Mouse (Mus musculus): ENCODE data around the gene Fgfr2. TPM values are rescaled to one million over a fixed set of nuclear protein-coding genes. Genes with fewer than 3 reads are reported as not detected.

The Fgfr2 gene
- polyA plus RNA-seq, 1 experiment from 2014 or later = 67.0 TPM

DNA sequence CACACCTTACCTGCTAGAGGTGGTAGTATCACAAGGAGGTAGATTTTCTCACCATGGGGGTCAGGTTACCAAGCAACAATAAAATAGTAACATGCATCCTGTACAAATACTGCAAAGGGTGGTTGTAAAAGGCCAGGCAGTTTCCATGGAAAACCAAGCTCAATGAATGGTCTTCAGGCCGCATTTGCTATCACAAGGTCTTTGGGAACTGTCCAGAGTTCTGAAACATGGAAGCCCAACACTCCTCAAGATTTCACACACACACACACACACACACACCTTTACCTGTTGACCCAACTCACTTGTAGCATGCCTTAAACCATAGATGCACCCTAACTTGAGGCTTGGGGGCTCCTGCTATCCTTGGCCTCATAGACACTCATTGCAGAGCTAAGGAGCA is 1878.2 kb downstream of the Fgfr2 start:
- Histone ChIP-seq H3K27me3 (replicated peaks) (no peaks in the 10 kb centered on the region), H3K27ac (no peak overlapping the region), H3K9ac (no peak overlapping the region), H3K4me2 (replicated peaks) (no peak overlapping the region), H3K36me3 (no peaks in the 10 kb centered on the region), H3K4me3 (replicated peaks) (no peak overlapping the region), H3K9me3 (no peaks in the 10 kb centered on the region), H3K4me1 (replicated peaks) (no peaks in the 10 kb centered on the region)
- ATAC-seq = no peak
- WGBS = 12% methylated on average over 1 of the region's 1 CpGs

DNA sequence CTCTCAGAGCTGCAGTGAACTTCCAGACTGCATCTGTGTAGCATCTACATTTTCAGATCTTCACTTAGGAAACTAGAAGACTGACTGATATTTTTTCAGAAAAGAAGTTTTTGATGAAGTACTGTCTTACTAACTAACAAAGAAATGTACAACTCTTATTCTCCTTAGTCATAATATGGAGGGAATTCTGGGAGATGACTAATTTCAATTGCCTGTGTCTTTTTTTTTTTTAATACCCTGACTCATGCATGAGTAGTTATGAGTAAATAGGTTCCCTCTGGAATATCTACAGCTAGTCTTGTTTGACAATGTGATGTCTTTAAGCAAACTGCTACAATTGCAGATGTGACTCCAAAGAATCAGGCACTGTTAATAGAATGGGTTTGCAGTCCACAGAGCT is 1887.1 kb downstream of the Fgfr2 start:
- Histone ChIP-seq H3K4me1 (replicated peaks) (no peaks in the 10 kb centered on the region), H3K36me3 (no peaks in the 10 kb centered on the region), H3K9ac (no peak overlapping the region), H3K9me3 (no peaks in the 10 kb centered on the region), H3K27me3 (replicated peaks) (no peaks in the 10 kb centered on the region), H3K27ac (no peak overlapping the region), H3K4me2 (replicated peaks) (no peak overlapping the region), H3K4me3 (replicated peaks) (no peak overlapping the region)
- ATAC-seq = no peak

DNA sequence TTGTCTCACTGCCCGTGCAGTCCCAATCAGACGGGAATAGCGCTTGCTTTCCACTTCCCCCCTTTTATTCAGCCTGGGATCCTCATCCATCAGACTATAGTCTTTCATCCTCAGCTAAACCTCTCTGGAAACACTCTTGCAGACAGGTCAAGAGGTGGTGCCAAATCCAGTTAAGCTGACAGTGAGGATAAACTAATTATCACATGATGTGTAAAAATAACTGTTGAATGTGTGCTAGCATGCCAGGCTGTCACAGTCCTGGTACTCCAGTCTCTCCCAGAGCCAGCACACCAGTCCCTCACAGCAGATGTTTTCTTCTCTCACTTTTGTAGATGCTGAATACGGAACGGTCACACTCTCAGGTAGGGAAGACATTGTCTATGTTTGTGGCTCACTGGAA is 1900.1 kb downstream of the Fgfr2 start:
- no peaks in the 10 kb centered on the region for H3K9me3 ChIP-seq
- H3K27me3 ChIP-seq (replicated peaks) = no peaks in the 10 kb centered on the region
- H3K9ac ChIP-seq = no peak overlapping the region
- no peak for ATAC-seq
- WGBS = 66% methylated on average over 5 of the region's 5 CpGs
- H3K36me3 ChIP-seq = no peaks in the 10 kb centered on the region
- H3K4me3 ChIP-seq (replicated peaks) = no peak overlapping the region
- no peak overlapping the region for H3K4me2 ChIP-seq (replicated peaks)
- H3K27ac ChIP-seq = no peak overlapping the region
- H3K4me1 ChIP-seq (replicated peaks) = no peaks in the 10 kb centered on the region

- H3K4me1 ChIP-seq (replicated peaks) = no peaks in the 10 kb centered on the region
- no peak overlapping the region for H3K4me2 ChIP-seq (replicated peaks)
- no peak overlapping the region for H3K9ac ChIP-seq
- 96% methylated on average over 14 of the region's 14 CpGs for WGBS
- H3K27me3 ChIP-seq (replicated peaks) = no peaks in the 10 kb centered on the region
- H3K36me3 ChIP-seq = no peaks in the 10 kb centered on the region
- H3K4me3 ChIP-seq (replicated peaks) = no peak overlapping the region
- ATAC-seq = no peak
- no peak overlapping the region for H3K27ac ChIP-seq
- H3K9me3 ChIP-seq = no peaks in the 10 kb centered on the region
These were observed 1935.2 kb downstream of the Fgfr2 start for GRCm38 (mm10) chr7:131187996-131188395.

DNA sequence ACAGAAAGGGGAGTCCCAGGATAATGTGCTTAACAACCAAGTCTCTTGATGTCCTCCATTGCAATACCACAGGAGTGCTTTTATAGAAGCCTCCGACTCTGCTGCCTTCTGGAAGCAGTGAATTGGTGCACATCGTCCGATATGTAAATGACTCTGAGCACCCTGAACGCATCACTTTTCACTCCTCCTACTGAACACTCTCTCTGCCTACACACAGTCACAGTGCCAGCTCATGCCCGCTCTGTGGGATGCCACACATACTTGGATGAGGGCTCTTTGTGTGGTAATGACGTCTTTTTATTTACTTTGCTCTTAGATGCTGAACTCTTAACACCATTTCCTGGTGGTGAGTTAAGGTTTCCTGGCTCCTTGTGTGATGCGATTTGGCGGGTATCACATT is 1936.1 kb downstream of the Fgfr2 start:
- ATAC-seq = no peak
- Histone ChIP-seq H3K9me3 (no peaks in the 10 kb centered on the region), H3K4me3 (replicated peaks) (no peak overlapping the region), H3K4me2 (replicated peaks) (no peak overlapping the region), H3K36me3 (no peaks in the 10 kb centered on the region), H3K27me3 (replicated peaks) (no peaks in the 10 kb centered on the region), H3K4me1 (replicated peaks) (no peaks in the 10 kb centered on the region), H3K27ac (no peak overlapping the region), H3K9ac (no peak overlapping the region)
- WGBS = 69% methylated on average over 8 of the region's 8 CpGs

GRCm38 (mm10) chr7:131184339-131184738 is 1938.8 kb downstream of the Fgfr2 start:
- Histone ChIP-seq H3K27me3 (replicated peaks) (no peaks in the 10 kb centered on the region), H3K4me1 (replicated peaks) (no peaks in the 10 kb centered on the region), H3K4me3 (replicated peaks) (no peak overlapping the region), H3K36me3 (no peaks in the 10 kb centered on the region), H3K4me2 (replicated peaks) (no peak overlapping the region), H3K27ac (no peak overlapping the region), H3K9me3 (no peaks in the 10 kb centered on the region), H3K9ac (no peak overlapping the region)
- no peak for ATAC-seq
- WGBS = 60% methylated on average over 8 of the region's 8 CpGs

GRCm38 (mm10) chr7:131182685-131183084 is 1940.5 kb downstream of the Fgfr2 start:
- Histone ChIP-seq H3K27me3 (replicated peaks) (no peaks in the 10 kb centered on the region), H3K4me2 (replicated peaks) (no peak overlapping the region), H3K4me1 (replicated peaks) (no peaks in the 10 kb centered on the region), H3K9me3 (no peaks in the 10 kb centered on the region), H3K36me3 (no peaks in the 10 kb centered on the region), H3K9ac (no peak overlapping the region), H3K27ac (no peak overlapping the region), H3K4me3 (replicated peaks) (no peak overlapping the region)
- WGBS = 39% methylated on average over 4 of the region's 4 CpGs
- no peak for ATAC-seq

DNA sequence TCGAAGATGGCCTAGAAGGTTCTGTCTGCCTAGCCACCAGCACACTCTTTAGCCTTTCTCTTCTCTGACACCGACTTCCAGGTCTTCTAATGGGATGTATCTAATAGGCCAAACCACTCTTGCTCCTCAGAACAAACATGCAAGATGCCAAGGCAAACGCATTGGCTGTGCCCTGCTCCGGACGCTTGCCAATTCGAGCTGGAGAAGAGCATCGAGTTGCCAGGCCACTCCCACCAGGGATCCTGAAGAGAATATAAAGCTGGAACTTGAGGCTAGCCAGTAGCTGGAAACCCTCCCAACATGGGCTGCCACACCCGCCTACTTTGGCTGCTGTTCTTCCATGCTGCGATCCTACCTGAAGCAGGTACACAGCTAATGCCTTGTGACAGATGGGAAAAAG is 1949.0 kb downstream of the Fgfr2 start, which contains the start of gene 5430419D17Rik:
Gene 5430419D17Rik, plus strand, starts transcription at position 282 of the 400 bp plus-strand sequence.
- no peaks in the 10 kb centered on the region for H3K4me1 ChIP-seq (replicated peaks)
- no peak within 1 kb of the TSS for H3K4me3 ChIP-seq (replicated peaks)
- no peaks in the 10 kb centered on the region for H3K27me3 ChIP-seq (replicated peaks)
- no peak within 1 kb of the TSS for H3K4me2 ChIP-seq (replicated peaks)
- H3K27ac ChIP-seq = no peak within 1 kb of the TSS
- H3K36me3 ChIP-seq = no peaks in the 10 kb centered on the region
- H3K9ac ChIP-seq = no peak within 1 kb of the TSS
- ATAC-seq = no peak
- H3K9me3 ChIP-seq = no peaks in the 10 kb centered on the region
- 86% methylated on average over 9 of the region's 9 CpGs for WGBS

DNA sequence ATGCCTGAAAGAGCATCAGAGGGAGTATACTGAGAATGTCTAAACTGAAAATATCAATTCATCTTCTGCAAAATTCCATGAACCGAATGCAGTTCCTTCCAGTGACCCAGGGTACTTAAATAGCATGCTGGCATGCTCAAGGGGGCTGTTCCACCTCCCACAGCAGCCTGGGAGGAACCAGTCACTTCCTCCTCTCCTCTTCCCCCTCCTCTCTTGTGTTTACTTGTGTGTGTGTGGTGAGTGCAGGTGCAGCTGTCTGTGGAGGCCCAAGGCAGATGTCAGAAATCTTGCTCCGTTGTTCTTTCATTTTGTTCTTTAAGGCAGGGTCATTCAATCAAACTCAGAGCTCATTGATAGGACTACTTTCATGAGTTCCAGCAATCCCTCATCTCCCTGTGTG is 1954.1 kb downstream of the Fgfr2 start:
- Histone ChIP-seq H3K4me3 (replicated peaks) (no peak overlapping the region), H3K4me2 (replicated peaks) (no peak overlapping the region), H3K9me3 (no peaks in the 10 kb centered on the region), H3K9ac (no peak overlapping the region), H3K27ac (no peak overlapping the region), H3K27me3 (replicated peaks) (no peaks in the 10 kb centered on the region), H3K4me1 (replicated peaks) (no peaks in the 10 kb centered on the region), H3K36me3 (no peaks in the 10 kb centered on the region)
- WGBS = 28% methylated on average over 2 of the region's 2 CpGs
- no peak for ATAC-seq

DNA sequence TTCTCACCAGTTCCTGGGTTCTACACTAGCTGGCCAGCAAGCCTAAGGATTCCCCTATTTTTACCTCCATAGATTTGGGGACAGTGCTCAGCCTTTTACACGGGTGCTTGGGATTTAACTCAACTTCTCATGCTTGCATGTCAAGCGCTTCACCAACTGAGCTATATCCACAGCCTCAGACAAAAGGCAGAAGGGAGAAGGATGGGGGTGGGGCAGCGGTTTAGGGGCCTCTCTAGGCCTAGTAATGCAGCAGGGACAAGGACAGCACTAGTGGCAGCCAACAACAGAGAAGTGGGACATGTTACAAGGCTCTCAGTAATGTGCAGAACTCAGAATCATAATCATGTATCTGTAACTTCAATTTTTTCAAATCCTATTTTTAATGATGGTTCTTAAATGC is 1955.4 kb downstream of the Fgfr2 start:
- Histone ChIP-seq H3K9ac (no peak overlapping the region), H3K27ac (no peak overlapping the region), H3K4me2 (replicated peaks) (no peak overlapping the region), H3K4me3 (replicated peaks) (no peak overlapping the region), H3K4me1 (replicated peaks) (no peaks in the 10 kb centered on the region), H3K27me3 (replicated peaks) (no peaks in the 10 kb centered on the region), H3K9me3 (no peaks in the 10 kb centered on the region), H3K36me3 (no peaks in the 10 kb centered on the region)
- no peak for ATAC-seq
- 83% methylated on average over 3 of the region's 3 CpGs for WGBS

- no peaks in the 10 kb centered on the region for H3K27me3 ChIP-seq (replicated peaks)
- no peaks in the 10 kb centered on the region for H3K9me3 ChIP-seq
- no peak overlapping the region for H3K4me2 ChIP-seq (replicated peaks)
- H3K4me1 ChIP-seq (replicated peaks) = no peaks in the 10 kb centered on the region
- H3K9ac ChIP-seq = no peak overlapping the region
- 60% methylated on average over 7 of the region's 7 CpGs for WGBS
- no peaks in the 10 kb centered on the region for H3K36me3 ChIP-seq
- no peak overlapping the region for H3K27ac ChIP-seq
- H3K4me3 ChIP-seq (replicated peaks) = no peak overlapping the region
- ATAC-seq = no peak
These were observed 1960.9 kb downstream of the Fgfr2 start for GRCm38 (mm10) chr7:131162251-131162650.

- ATAC-seq = no peak
- Histone ChIP-seq H3K27ac (no peak overlapping the region), H3K27me3 (replicated peaks) (no peaks in the 10 kb centered on the region), H3K9me3 (no peaks in the 10 kb centered on the region), H3K4me1 (replicated peaks) (no peaks in the 10 kb centered on the region), H3K36me3 (no peaks in the 10 kb centered on the region), H3K4me3 (replicated peaks) (no peak overlapping the region), H3K4me2 (replicated peaks) (no peak overlapping the region), H3K9ac (no peak overlapping the region)
- WGBS = 74% methylated on average over 5 of the region's 5 CpGs
These were observed 1970.1 kb downstream of the Fgfr2 start for GRCm38 (mm10) chr7:131153044-131153443.

GRCm38 (mm10) chr7:131150179-131150578 is 1973.0 kb downstream of the Fgfr2 start:
- H3K27me3 ChIP-seq (replicated peaks) = no peaks in the 10 kb centered on the region
- H3K4me1 ChIP-seq (replicated peaks) = no peaks in the 10 kb centered on the region
- no peaks in the 10 kb centered on the region for H3K9me3 ChIP-seq
- no peak overlapping the region for H3K27ac ChIP-seq
- no peak overlapping the region for H3K4me2 ChIP-seq (replicated peaks)
- WGBS = 75% methylated on average over 3 of the region's 3 CpGs
- H3K9ac ChIP-seq = no peak overlapping the region
- no peak overlapping the region for H3K4me3 ChIP-seq (replicated peaks)
- H3K36me3 ChIP-seq = no peaks in the 10 kb centered on the region
- ATAC-seq = no peak

DNA sequence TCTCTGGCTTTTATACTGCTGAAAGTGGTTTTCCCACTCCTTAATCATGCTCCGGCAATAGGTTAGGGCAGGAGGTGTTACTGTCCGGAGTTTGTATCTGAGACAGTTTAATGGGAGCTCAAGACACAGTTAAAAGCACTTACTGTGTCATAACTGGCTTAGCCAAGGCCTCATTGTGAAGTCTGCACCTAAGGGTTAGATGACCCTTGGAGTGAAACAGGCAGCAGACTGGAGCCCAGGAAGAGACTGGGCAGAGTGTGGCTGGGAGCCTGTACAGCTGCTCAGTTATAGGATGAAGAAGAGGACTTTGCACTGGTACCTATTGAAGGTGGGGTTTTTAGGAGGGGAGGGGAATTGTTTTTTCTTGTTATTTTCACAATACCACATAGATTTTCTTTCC is 1976.9 kb downstream of the Fgfr2 start, which contains the start of gene 4933402N03Rik:
Gene 4933402N03Rik, minus strand, starts transcription at position 101 of the 400 bp plus-strand sequence.
- 85% methylated on average over 2 of the region's 2 CpGs for WGBS
- Histone ChIP-seq H3K27me3 (replicated peaks) (no peaks in the 10 kb centered on the region), H3K4me2 (replicated peaks) (no peak within 1 kb of the TSS), H3K9ac (no peak within 1 kb of the TSS), H3K27ac (no peak within 1 kb of the TSS), H3K36me3 (no peaks in the 10 kb centered on the region), H3K4me3 (replicated peaks) (no peak within 1 kb of the TSS), H3K9me3 (no peaks in the 10 kb centered on the region), H3K4me1 (replicated peaks) (no peaks in the 10 kb centered on the region)
- no peak for ATAC-seq
